Mouse (Mus musculus) liver, embryonic 11.5 days (tissue): ENCODE results near the gene Hey2. TPM values are rescaled to one million over a fixed set of nuclear protein-coding genes. Genes with fewer than 3 reads are reported as not detected.

Experiments
- polyA plus RNA-seq: library from polyadenylated mRNA; unstranded; fragments of >200 nt; fragmentation: Nextera tagmentation; extraction: Ambion mirVana; gene quantifications from 2 replicates; pipeline ENCODE4 v1.2.1, GENCODE M21; 2014

Hey2 gene
- polyA plus RNA-seq, 1 experiment from 2014 or later = 0.93 TPM

Other genes starting within 250 kb of the Hey2 start
- 38.3 and 40.9 TPM in 2 replicates for gene Trmt11, start 242.1 kb downstream of the Hey2 start, polyA plus RNA-seq
- 18.6 and 19.3 TPM in 2 replicates for gene Hint3, start 213.2 kb downstream of the Hey2 start, polyA plus RNA-seq
- gene Ncoa7, start 39.5 kb downstream of the Hey2 start, polyA plus RNA-seq = 11.2 and 12.1 TPM in 2 replicates